Comparison of ENCODE assay signal across 19 mouse cellular contexts in the genomic region with DNA sequence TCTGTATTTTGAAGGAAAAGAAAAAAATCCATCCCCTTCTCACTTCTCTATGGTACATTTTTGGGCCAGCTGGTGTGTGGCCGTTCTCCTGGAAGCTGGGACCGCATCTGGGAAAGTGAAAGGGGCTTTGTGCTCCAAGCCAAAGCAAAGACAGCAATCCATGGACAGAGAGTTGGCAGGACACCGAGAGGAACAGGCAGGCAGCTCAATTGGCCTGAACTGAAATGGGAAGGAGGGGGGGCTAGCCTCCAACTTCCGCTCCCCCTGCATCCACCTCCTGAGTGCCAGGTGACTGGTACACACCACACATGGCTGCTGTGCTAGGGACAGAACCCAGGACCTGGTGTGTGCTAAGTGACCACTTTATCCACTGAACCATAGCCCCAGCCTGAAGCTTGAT. TPM values are rescaled to one million over a fixed set of nuclear protein-coding genes. Genes with fewer than 3 reads are reported as not detected.
DNase-seq lines count a peak whose midpoint lies in the region; ATAC-seq and TF ChIP-seq lines count a peak whose summit lies in the region.
"Had no signal": no experiment of that assay in that cellular context is flagged by ENCODE, and none has a peak within 500 bp of the region (broad histone marks: within the 10 kb centered on the region; RNA-seq: fewer than 3 reads in every experiment).

No protein-coding gene starts in this region.

- no peak overlapping the region for H3K4me2 ChIP-seq in intestine, embryonic 16.5 days (ENCODE audit: low read depth, low read length)
- no peak overlapping the region for H3K4me2 ChIP-seq in intestine, embryonic 15.5 days (replicated peaks)
- H3K4me2 ChIP-seq in midbrain, postnatal 0 days (ENCODE audit: low read depth, low read length, poor library complexity, severe bottlenecking): no peak overlapping the region
- H3K4me2 ChIP-seq in midbrain, embryonic 13.5 days (replicated peaks): no peak overlapping the region
- H3K4me2 ChIP-seq: neural tube, embryonic 12.5 days had no signal

- peak overlapping the region; percentile 59 for H3K27ac ChIP-seq in intestine, embryonic 16.5 days (ENCODE audit: low read length)
- no peak overlapping the region for H3K27ac ChIP-seq in intestine, embryonic 15.5 days
- H3K27ac ChIP-seq in midbrain, postnatal 0 days (ENCODE audit: low read depth, low read length): no peak overlapping the region
- H3K27ac ChIP-seq in midbrain, embryonic 13.5 days: no peak overlapping the region
- H3K27ac ChIP-seq: macrophage; neural tube, embryonic 12.5 days had no signal

- 82% methylated on average over 4 of the region's 4 CpGs for WGBS in intestine, embryonic 16.5 days
- WGBS in intestine, embryonic 15.5 days: 81% methylated on average over 4 of the region's 4 CpGs
- WGBS in midbrain, postnatal 0 days: 71% methylated on average over 4 of the region's 4 CpGs
- 86% methylated on average over 4 of the region's 4 CpGs for WGBS in midbrain, embryonic 13.5 days

- peak overlapping the region; percentile 45; the same call in 1 of the 2 replicates for H3K9ac ChIP-seq in intestine, embryonic 16.5 days (ENCODE audit: low read depth, low read length)
- no peak overlapping the region for H3K9ac ChIP-seq in intestine, embryonic 15.5 days
- H3K9ac ChIP-seq in midbrain, postnatal 0 days (replicated peaks; ENCODE audit: low read length, poor library complexity, severe bottlenecking): no peak overlapping the region
- H3K9ac ChIP-seq in midbrain, embryonic 13.5 days (replicated peaks): no peak overlapping the region
- H3K9ac ChIP-seq: neural tube, embryonic 12.5 days had no signal

- H3K27me3 ChIP-seq in intestine, embryonic 16.5 days (replicated peaks; ENCODE audit: control insufficient read depth, insufficient read depth, low read length): no peaks in the 10 kb centered on the region
- no peaks in the 10 kb centered on the region for H3K27me3 ChIP-seq in intestine, embryonic 15.5 days (replicated peaks)
- H3K27me3 ChIP-seq in midbrain, postnatal 0 days (ENCODE audit: insufficient read depth, low read length): no peaks in the 10 kb centered on the region
- H3K27me3 ChIP-seq in midbrain, embryonic 13.5 days: no peaks in the 10 kb centered on the region
- H3K27me3 ChIP-seq: neural tube, embryonic 12.5 days had no signal

- no peak for TF ChIP-seq CTCF in midbrain, postnatal 0 days (IDR thresholded peaks at IDR 0.05)

- no peak for DNase-seq in frontal cortex, postnatal 25 days (ENCODE audit: low spot score in 2 of 2)
- DNase-seq in midbrain, postnatal 0 days (ENCODE audit: low spot score): peak; percentile 58
- no peak for DNase-seq in T-cell, adult 2 months (ENCODE audit: low spot score)
- DNase-seq: adrenal gland, postnatal 25 days; gastrocnemius, postnatal 36 days; heart, postnatal 10 days; kidney, adult 9 months; lung, adult 2 months had no signal

- H3K9me3 ChIP-seq in intestine, embryonic 16.5 days (ENCODE audit: control insufficient read depth, low read length): no peaks in the 10 kb centered on the region
- no peaks in the 10 kb centered on the region for H3K9me3 ChIP-seq in intestine, embryonic 15.5 days
- H3K9me3 ChIP-seq in midbrain, postnatal 0 days (ENCODE audit: low read length): no peaks in the 10 kb centered on the region
- H3K9me3 ChIP-seq in midbrain, embryonic 13.5 days: no peaks in the 10 kb centered on the region
- H3K9me3 ChIP-seq: neural tube, embryonic 12.5 days had no signal

- no peak overlapping the region for H3K4me3 ChIP-seq in intestine, embryonic 16.5 days (ENCODE audit: low read length)
- H3K4me3 ChIP-seq in intestine, embryonic 15.5 days (replicated peaks): no peak overlapping the region
- H3K4me3 ChIP-seq in midbrain, postnatal 0 days (ENCODE audit: low read depth, low read length): no peak overlapping the region
- H3K4me3 ChIP-seq in midbrain, embryonic 13.5 days (replicated peaks): no peak overlapping the region
- H3K4me3 ChIP-seq: neural tube, embryonic 12.5 days had no signal

- H3K4me1 ChIP-seq in intestine, embryonic 16.5 days (ENCODE audit: control insufficient read depth, insufficient read depth, low read length): peaks cover 27% of the 10 kb centered on the region
- H3K4me1 ChIP-seq in intestine, embryonic 15.5 days (replicated peaks): peaks cover 26% of the 10 kb centered on the region
- H3K4me1 ChIP-seq in midbrain, postnatal 0 days (ENCODE audit: insufficient read depth, low read length): no peaks in the 10 kb centered on the region
- peaks cover 3% of the 10 kb centered on the region; the same call in 1 of the 2 replicates for H3K4me1 ChIP-seq in midbrain, embryonic 13.5 days (replicated peaks)

- peaks cover 39% of the 10 kb centered on the region for H3K36me3 ChIP-seq in intestine, embryonic 16.5 days (ENCODE audit: control insufficient read depth, insufficient read depth, low read length)
- H3K36me3 ChIP-seq in intestine, embryonic 15.5 days: peaks cover 52% of the 10 kb centered on the region
- H3K36me3 ChIP-seq in midbrain, postnatal 0 days (ENCODE audit: insufficient read depth, low read length): no peaks in the 10 kb centered on the region
- H3K36me3 ChIP-seq in midbrain, embryonic 13.5 days: peaks cover 5% of the 10 kb centered on the region; the same call in 1 of the 2 replicates

- ATAC-seq in frontal cortex, adult (ENCODE audit: low TSS enrichment): peak; percentile 38
- no peak for ATAC-seq in intestine, embryonic 16.5 days
- ATAC-seq in intestine, embryonic 15.5 days: no peak
- no peak for ATAC-seq in midbrain, postnatal 0 days (ENCODE audit: low FRiP score)
- ATAC-seq in midbrain, embryonic 13.5 days: no peak
- ATAC-seq: midbrain, embryonic 16.5 days had no signal

RNA-seq across cellular contexts. Expression of gene Ticam1, which starts 6.2 kb away (rescaled TPM):
- polyA plus RNA-seq in intestine, embryonic 16.5 days (2015; fragmentation: Nextera tagmentation; extraction: Ambion mirVana): 16.4 and 19.4 TPM in 2 replicates
- polyA plus RNA-seq in intestine, embryonic 15.5 days (2015; fragmentation: Nextera tagmentation; extraction: Ambion mirVana): 11.3 and 13.3 TPM in 2 replicates
- 3.1 and 3.7 TPM in 2 replicates for total RNA-seq in midbrain, postnatal 0 days (2014; rRNA removed)
- 0.91 and 1.1 TPM in 2 replicates for polyA plus RNA-seq in midbrain, postnatal 0 days (2015; fragmentation: Nextera tagmentation; extraction: Ambion mirVana)
- 1.0 and 1.3 TPM in 2 replicates for polyA plus RNA-seq in midbrain, embryonic 13.5 days (2015; fragmentation: Nextera tagmentation; extraction: Ambion mirVana)

RNA-seq across cellular contexts. Expression of gene Plin3, which starts 9.9 kb away (rescaled TPM):
- 287 and 364 TPM in 2 replicates for polyA plus RNA-seq in intestine, embryonic 16.5 days (2015; fragmentation: Nextera tagmentation; extraction: Ambion mirVana)
- 153 and 195 TPM in 2 replicates for polyA plus RNA-seq in intestine, embryonic 15.5 days (2015; fragmentation: Nextera tagmentation; extraction: Ambion mirVana)
- total RNA-seq in midbrain, postnatal 0 days (2014; rRNA removed): 8.1 and 12.4 TPM in 2 replicates
- 9.6 and 12.1 TPM in 2 replicates for polyA plus RNA-seq in midbrain, postnatal 0 days (2015; fragmentation: Nextera tagmentation; extraction: Ambion mirVana)
- polyA plus RNA-seq in midbrain, embryonic 13.5 days (2015; fragmentation: Nextera tagmentation; extraction: Ambion mirVana): 14.8 and 16.7 TPM in 2 replicates

RNA-seq across cellular contexts. Expression of gene Arrdc5, which starts 17.3 kb away (rescaled TPM):
- polyA plus RNA-seq in intestine, embryonic 16.5 days (2015; fragmentation: Nextera tagmentation; extraction: Ambion mirVana): not detected in 2 replicates
- polyA plus RNA-seq in intestine, embryonic 15.5 days (2015; fragmentation: Nextera tagmentation; extraction: Ambion mirVana): not detected in 2 replicates
- total RNA-seq in midbrain, postnatal 0 days (2014; rRNA removed): not detected in 2 replicates
- polyA plus RNA-seq in midbrain, postnatal 0 days (2015; fragmentation: Nextera tagmentation; extraction: Ambion mirVana): not detected in 2 replicates
- polyA plus RNA-seq in midbrain, embryonic 13.5 days (2015; fragmentation: Nextera tagmentation; extraction: Ambion mirVana): not detected in 2 replicates
- total RNA-seq: adrenal gland, postnatal 25 days; ES-E14; gastrocnemius, postnatal 36 days; heart, postnatal 10 days; left cerebral cortex, postnatal 36 days had no signal
- polyA plus RNA-seq: C2C12; large intestine, adult 2 months; lung, adult 2 months; macrophage; midbrain, embryonic 16.5 days; neural tube, embryonic 12.5 days had no signal

RNA-seq across cellular contexts. Expression of gene Uhrf1, which starts 20.3 kb away (rescaled TPM):
- polyA plus RNA-seq in intestine, embryonic 16.5 days (2015; fragmentation: Nextera tagmentation; extraction: Ambion mirVana): 103 and 114 TPM in 2 replicates
- polyA plus RNA-seq in intestine, embryonic 15.5 days (2015; fragmentation: Nextera tagmentation; extraction: Ambion mirVana): 124 and 125 TPM in 2 replicates
- total RNA-seq in midbrain, postnatal 0 days (2014; rRNA removed): 5.9 and 10.0 TPM in 2 replicates
- 4.7 and 4.9 TPM in 2 replicates for polyA plus RNA-seq in midbrain, postnatal 0 days (2015; fragmentation: Nextera tagmentation; extraction: Ambion mirVana)
- polyA plus RNA-seq in midbrain, embryonic 13.5 days (2015; fragmentation: Nextera tagmentation; extraction: Ambion mirVana): 59.9 and 62.8 TPM in 2 replicates

RNA-seq across cellular contexts. Expression of gene Fem1a, which starts 26.2 kb away (rescaled TPM):
- polyA plus RNA-seq in intestine, embryonic 16.5 days (2015; fragmentation: Nextera tagmentation; extraction: Ambion mirVana): 11.7 and 12.8 TPM in 2 replicates
- polyA plus RNA-seq in intestine, embryonic 15.5 days (2015; fragmentation: Nextera tagmentation; extraction: Ambion mirVana): 12.5 and 12.8 TPM in 2 replicates
- total RNA-seq in midbrain, postnatal 0 days (2014; rRNA removed): 43.2 and 45.3 TPM in 2 replicates
- 13.8 and 14.2 TPM in 2 replicates for polyA plus RNA-seq in midbrain, postnatal 0 days (2015; fragmentation: Nextera tagmentation; extraction: Ambion mirVana)
- 18.1 and 19.4 TPM in 2 replicates for polyA plus RNA-seq in midbrain, embryonic 13.5 days (2015; fragmentation: Nextera tagmentation; extraction: Ambion mirVana)
